Mouse (Mus musculus): ENCODE data around the gene Pias4. TPM values are rescaled to one million over a fixed set of nuclear protein-coding genes. Genes with fewer than 3 reads are reported as not detected.

Pias4 gene
- polyA plus RNA-seq, 1 experiment: 43.2 TPM

DNA sequence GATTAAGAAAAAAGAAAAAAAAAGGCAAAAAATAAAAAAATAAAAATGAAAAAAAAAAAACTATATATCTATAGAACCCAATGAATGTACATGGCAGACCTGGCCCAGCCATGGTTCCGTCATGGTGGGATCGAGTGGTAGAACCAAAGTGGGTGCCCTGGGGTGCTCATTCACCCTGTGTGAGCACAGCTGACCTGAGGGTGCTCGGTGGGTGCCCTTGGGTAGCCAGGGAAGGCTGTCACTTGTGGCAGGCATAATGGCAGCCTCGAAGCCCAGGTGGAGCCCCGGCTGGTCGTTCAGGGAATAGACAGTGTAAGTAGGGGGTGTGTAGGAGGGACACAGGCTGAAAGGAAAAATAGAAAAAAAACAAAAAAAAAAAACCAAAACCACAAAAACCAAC is 16.5 kb downstream of the Pias4 start:
- Histone ChIP-seq H3K79me2 (ENCODE audit: control insufficient read depth, insufficient read depth) (peaks cover 19% of the 10 kb centered on the region), H3K4me2 (ENCODE audit: low read depth) (no peak overlapping the region), H3K36me3 (ENCODE audit: control insufficient read depth, insufficient read depth) (peaks cover 20% of the 10 kb centered on the region), H3ac (ENCODE audit: control insufficient read depth, insufficient read length) (no peak overlapping the region), H3K4me3 (no peak overlapping the region), H3K27me3 (ENCODE audit: control insufficient read depth, insufficient read depth, insufficient read length) (no peaks in the 10 kb centered on the region)
- TF ChIP-seq SRF (IDR thresholded peaks at IDR 0.05; ENCODE audit: control insufficient read depth, insufficient read length, low read depth): no peak
- TF ChIP-seq POLR2AphosphoS2 (IDR thresholded peaks at IDR 0.05; ENCODE audit: insufficient read length, low read depth): peak; percentile 75

DNA sequence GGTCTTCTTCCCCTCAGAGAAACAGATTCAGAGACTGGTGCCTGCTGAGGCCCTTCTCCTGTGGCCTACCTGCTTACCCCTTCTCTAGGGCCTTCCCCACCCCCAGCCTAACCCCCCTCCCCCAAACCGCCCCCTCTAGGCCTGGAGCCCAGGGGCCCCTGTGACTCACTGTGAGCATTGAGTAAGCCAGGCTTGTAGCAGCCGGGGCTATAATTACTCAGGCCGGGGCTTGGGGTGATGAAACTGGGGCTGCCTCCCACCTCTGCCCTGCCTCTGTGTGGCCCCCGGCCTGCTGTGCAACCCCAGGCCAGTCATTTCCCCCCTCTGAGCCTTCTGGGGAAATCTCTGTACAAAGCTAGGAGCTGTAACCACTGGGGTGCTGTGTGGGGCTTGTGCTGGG is 21.4 kb downstream of the Pias4 start:
- peak overlapping the region; percentile 5 for H3K4me3 ChIP-seq
- TF ChIP-seq POLR2A (IDR thresholded peaks at IDR 0.05; ENCODE audit: insufficient read length, low read depth): no peak
- peak; percentile 45; the same call in 1 of the 2 replicates for TF ChIP-seq CEBPB (IDR thresholded peaks at IDR 0.05; ENCODE audit: insufficient read depth, poor library complexity, severe bottlenecking)

DNA sequence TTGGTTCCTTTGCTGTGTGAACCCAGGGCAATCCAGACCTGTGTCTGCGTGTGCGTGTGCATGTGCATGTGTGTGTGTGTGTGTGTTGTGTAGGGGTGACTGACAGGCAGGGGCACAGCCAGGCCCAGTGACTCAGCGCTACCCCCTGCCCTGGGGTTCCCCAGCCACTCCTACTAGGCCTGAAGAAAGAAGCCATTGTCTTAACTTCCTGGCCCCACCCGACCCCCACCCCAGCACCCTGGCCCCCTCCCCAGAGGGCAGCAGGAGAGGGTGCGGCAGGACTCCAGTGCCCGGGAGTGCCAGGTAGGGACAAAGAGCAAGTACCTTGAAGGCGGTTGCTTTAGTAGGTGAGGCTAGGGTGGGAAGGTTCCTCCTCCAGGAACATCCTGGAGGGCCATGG is 21.9 kb downstream of the Pias4 start:
- no peaks in the 10 kb centered on the region for H3K27me3 ChIP-seq (ENCODE audit: control insufficient read depth, insufficient read depth, insufficient read length)
- H3ac ChIP-seq (ENCODE audit: control insufficient read depth, insufficient read length): no peak overlapping the region
- H3K4me3 ChIP-seq: peak overlapping the region; percentile 5
- peaks cover 67% of the 10 kb centered on the region for H3K79me2 ChIP-seq (ENCODE audit: control insufficient read depth, insufficient read depth)
- TF ChIP-seq MYOD1 (IDR thresholded peaks at IDR 0.05; ENCODE audit: control insufficient read depth in 1 of 3, insufficient read length in 2 of 3, low read depth in 2 of 3) (peak in 1 of 3 experiments; percentile 31), SRF (IDR thresholded peaks at IDR 0.05; ENCODE audit: control insufficient read depth, insufficient read length, low read depth) (no peak)
- peak overlapping the region; percentile 72 for H3K4me2 ChIP-seq (ENCODE audit: low read depth)
- H3K36me3 ChIP-seq (ENCODE audit: control insufficient read depth, insufficient read depth): peaks cover 16% of the 10 kb centered on the region

More for the DNA sequence above, 21.4 kb downstream of the Pias4 start:
- H3K36me3 ChIP-seq (ENCODE audit: control insufficient read depth, insufficient read depth): peaks cover 16% of the 10 kb centered on the region
- peaks cover 62% of the 10 kb centered on the region for H3K79me2 ChIP-seq (ENCODE audit: control insufficient read depth, insufficient read depth)
- no peak overlapping the region for H3ac ChIP-seq (ENCODE audit: control insufficient read depth, insufficient read length)
- no peaks in the 10 kb centered on the region for H3K27me3 ChIP-seq (ENCODE audit: control insufficient read depth, insufficient read depth, insufficient read length)
- H3K4me2 ChIP-seq (ENCODE audit: low read depth): peak overlapping the region; percentile 72

DNA sequence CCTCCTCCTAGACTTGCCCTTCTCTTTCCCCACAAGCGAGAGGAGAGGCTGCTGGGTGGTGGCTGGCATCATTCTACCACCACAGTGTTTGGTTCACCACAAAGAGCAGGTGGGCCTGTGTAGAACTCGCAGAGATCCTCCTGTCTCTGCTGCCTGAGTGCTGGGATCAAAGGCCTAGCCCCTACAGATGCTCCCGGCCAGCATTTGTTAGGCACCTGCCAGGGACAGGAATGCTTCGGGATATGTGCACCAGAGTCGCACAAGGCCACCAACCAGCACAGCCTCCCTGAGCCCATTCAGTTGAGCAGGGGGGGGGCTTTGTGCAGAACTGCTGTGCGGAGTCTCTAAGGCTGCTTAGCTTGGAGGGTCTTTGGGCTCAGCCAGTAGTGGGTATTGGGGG is 22.4 kb downstream of the Pias4 start:
- TF ChIP-seq MYOG (IDR thresholded peaks at IDR 0.05; ENCODE audit: control insufficient read depth in 1 of 3, insufficient read depth in 1 of 3, insufficient read length in 2 of 3, low read depth in 2 of 3) (peak in 2 of 3 experiments; percentile 13 to 80), REST (IDR thresholded peaks at IDR 0.05; ENCODE audit: insufficient read depth, insufficient read length) (no peak), E2F4 (IDR thresholded peaks at IDR 0.05; ENCODE audit: insufficient read depth) (no peak), TCF3 (IDR thresholded peaks at IDR 0.05; ENCODE audit: insufficient read length, low read depth) (no peak), MYOD1 (IDR thresholded peaks at IDR 0.05; ENCODE audit: control insufficient read depth in 1 of 3, insufficient read length in 2 of 3, low read depth in 2 of 3) (peak in 2 of 3 experiments; percentile 39 to 62)
- Histone ChIP-seq H3ac (ENCODE audit: control insufficient read depth, insufficient read length) (no peak overlapping the region), H3K4me3 (no peak overlapping the region)

DNA sequence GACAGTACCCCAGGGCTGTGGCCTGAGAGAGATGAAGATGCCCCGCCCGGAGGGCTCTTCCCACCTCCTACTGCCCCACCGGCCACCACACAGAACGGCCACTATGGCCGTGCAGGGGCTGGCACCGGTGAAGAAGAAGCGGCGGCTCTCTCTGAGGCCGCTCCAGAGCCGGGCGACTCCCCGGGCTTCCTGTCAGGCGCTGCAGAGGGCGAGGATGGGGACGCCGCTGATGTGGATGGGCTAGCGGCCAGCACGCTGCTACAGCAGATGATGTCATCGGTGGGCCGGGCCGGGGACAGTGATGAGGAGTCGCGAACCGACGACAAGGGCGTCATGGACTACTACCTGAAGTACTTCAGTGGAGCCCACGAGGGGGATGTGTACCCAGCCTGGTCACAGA is 23.1 kb downstream of the Pias4 start:
- no peaks in the 10 kb centered on the region for H3K27me3 ChIP-seq (ENCODE audit: control insufficient read depth, insufficient read depth, insufficient read length)
- peaks cover 78% of the 10 kb centered on the region for H3K79me2 ChIP-seq (ENCODE audit: control insufficient read depth, insufficient read depth)
- no peak for TF ChIP-seq USF1 (IDR thresholded peaks at IDR 0.05; ENCODE audit: low read depth)
- no peak for TF ChIP-seq E2F4 (IDR thresholded peaks at IDR 0.05; ENCODE audit: insufficient read depth)
- no peak for TF ChIP-seq REST (IDR thresholded peaks at IDR 0.05; ENCODE audit: insufficient read depth, insufficient read length)
- no peak for TF ChIP-seq SRF (IDR thresholded peaks at IDR 0.05; ENCODE audit: control insufficient read depth, insufficient read length, low read depth)
- no peak for TF ChIP-seq MYOG (IDR thresholded peaks at IDR 0.05; ENCODE audit: control insufficient read depth in 1 of 3, insufficient read depth in 1 of 3, insufficient read length in 2 of 3, low read depth in 2 of 3)
- TF ChIP-seq TCF12 (IDR thresholded peaks at IDR 0.05; ENCODE audit: insufficient read depth, poor library complexity, severe bottlenecking): no peak
- TF ChIP-seq MAX (IDR thresholded peaks at IDR 0.05; ENCODE audit: low read depth): no peak
- TF ChIP-seq POLR2AphosphoS2 (IDR thresholded peaks at IDR 0.05; ENCODE audit: insufficient read length, low read depth): no peak
- TF ChIP-seq POLR2A (IDR thresholded peaks at IDR 0.05; ENCODE audit: insufficient read length, low read depth): no peak
- TF ChIP-seq TCF3 (IDR thresholded peaks at IDR 0.05; ENCODE audit: insufficient read length, low read depth): no peak
- no peak for TF ChIP-seq CEBPB (IDR thresholded peaks at IDR 0.05; ENCODE audit: insufficient read depth, poor library complexity, severe bottlenecking)
- no peak for TF ChIP-seq MYOD1 (IDR thresholded peaks at IDR 0.05; ENCODE audit: control insufficient read depth in 1 of 3, insufficient read length in 2 of 3, low read depth in 2 of 3)
- H3K4me2 ChIP-seq (ENCODE audit: low read depth): no peak overlapping the region
- no peak overlapping the region for H3K4me3 ChIP-seq
- H3K36me3 ChIP-seq (ENCODE audit: control insufficient read depth, insufficient read depth): peaks cover 13% of the 10 kb centered on the region
- no peak overlapping the region for H3ac ChIP-seq (ENCODE audit: control insufficient read depth, insufficient read length)

More for the DNA sequence above, 22.4 kb downstream of the Pias4 start:
- Histone ChIP-seq H3K79me2 (ENCODE audit: control insufficient read depth, insufficient read depth) (peaks cover 72% of the 10 kb centered on the region), H3K36me3 (ENCODE audit: control insufficient read depth, insufficient read depth) (peaks cover 13% of the 10 kb centered on the region), H3K27me3 (ENCODE audit: control insufficient read depth, insufficient read depth, insufficient read length) (no peaks in the 10 kb centered on the region), H3K4me2 (ENCODE audit: low read depth) (peak overlapping the region; percentile 24)

DNA sequence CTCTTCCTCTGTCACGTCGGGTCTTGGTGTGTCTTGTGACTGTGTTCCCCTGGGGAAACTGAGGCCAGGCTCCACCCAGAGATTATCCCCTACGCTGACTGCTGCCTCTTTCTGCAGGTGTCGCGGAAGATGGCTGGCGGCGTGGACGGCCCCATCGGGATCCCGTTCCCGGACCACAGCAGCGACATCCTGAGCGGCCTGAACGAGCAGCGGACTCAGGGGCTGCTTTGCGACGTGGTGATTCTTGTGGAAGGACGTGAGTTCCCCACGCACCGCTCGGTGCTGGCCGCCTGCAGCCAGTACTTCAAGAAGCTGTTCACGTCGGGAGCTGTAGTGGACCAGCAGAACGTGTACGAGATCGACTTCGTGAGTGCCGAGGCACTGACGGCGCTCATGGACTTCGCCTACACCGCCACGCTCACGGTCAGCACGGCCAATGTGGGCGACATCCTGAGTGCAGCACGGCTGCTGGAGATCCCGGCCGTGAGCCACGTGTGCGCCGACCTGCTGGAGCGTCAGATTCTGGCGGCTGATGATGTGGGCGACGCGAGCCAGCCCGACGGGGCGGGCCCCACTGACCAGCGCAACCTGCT is 23.8 kb downstream of the Pias4 start:
- H3K4me2 ChIP-seq (ENCODE audit: low read depth): no peak overlapping the region
- TF ChIP-seq POLR2AphosphoS2 (IDR thresholded peaks at IDR 0.05; ENCODE audit: insufficient read length, low read depth): peak; percentile 55
- TF ChIP-seq REST (IDR thresholded peaks at IDR 0.05; ENCODE audit: insufficient read depth, insufficient read length): no peak
- no peak for TF ChIP-seq MYOG (IDR thresholded peaks at IDR 0.05; ENCODE audit: control insufficient read depth in 1 of 3, insufficient read depth in 1 of 3, insufficient read length in 2 of 3, low read depth in 2 of 3)
- TF ChIP-seq TCF12 (IDR thresholded peaks at IDR 0.05; ENCODE audit: insufficient read depth, poor library complexity, severe bottlenecking): no peak
- TF ChIP-seq CEBPB (IDR thresholded peaks at IDR 0.05; ENCODE audit: insufficient read depth, poor library complexity, severe bottlenecking): no peak

More for the DNA sequence above, 23.8 kb downstream of the Pias4 start:
- peaks cover 9% of the 10 kb centered on the region for H3K36me3 ChIP-seq (ENCODE audit: control insufficient read depth, insufficient read depth)
- H3K79me2 ChIP-seq (ENCODE audit: control insufficient read depth, insufficient read depth): peaks cover 82% of the 10 kb centered on the region
- no peaks in the 10 kb centered on the region for H3K27me3 ChIP-seq (ENCODE audit: control insufficient read depth, insufficient read depth, insufficient read length)
- no peak overlapping the region for H3ac ChIP-seq (ENCODE audit: control insufficient read depth, insufficient read length)
- no peak overlapping the region for H3K4me3 ChIP-seq

Measured in myocyte (in vitro differentiated cells).